Mouse (Mus musculus) myocyte (in vitro differentiated cells): ENCODE measurements at regions not wholly inside any gene's neighbourhood (a gene's known extent, or its start where the extent isn't known, plus 50 kb on each side); places are given as distances from the start of the nearest gene placed in this dataset.

ENCODE experiments used
- E2F4 ChIP-seq: IDR thresholded peaks from one replicate; pipeline ENCODE4 v1.6.1; 2011; ENCODE audit warnings: mild to moderate bottlenecking, control low read depth, moderate library complexity; ENCODE audit not compliant: insufficient read depth
- MYOD1 ChIP-seq, 3 experiments: IDR thresholded peaks; one replicate each; pipeline ENCODE4 v1.6.1; 2011; ENCODE audit warnings: control low read depth in 2 of 3, low read depth in 2 of 3, mild to moderate bottlenecking in 2 of 3, moderate library complexity in 1 of 3; ENCODE audit not compliant: insufficient read length in 2 of 3, control insufficient read depth in 1 of 3
- POLR2A ChIP-seq: IDR thresholded peaks from one replicate; pipeline ENCODE4 v1.6.1; 2011; ENCODE audit warnings: low read depth, mild to moderate bottlenecking, control low read depth, moderate library complexity; ENCODE audit not compliant: insufficient read length
- USF1 ChIP-seq: IDR thresholded peaks from one replicate; pipeline ENCODE4 v1.6.1; 2011; ENCODE audit warnings: low read depth, mild to moderate bottlenecking, control low read depth, moderate library complexity

DNA sequence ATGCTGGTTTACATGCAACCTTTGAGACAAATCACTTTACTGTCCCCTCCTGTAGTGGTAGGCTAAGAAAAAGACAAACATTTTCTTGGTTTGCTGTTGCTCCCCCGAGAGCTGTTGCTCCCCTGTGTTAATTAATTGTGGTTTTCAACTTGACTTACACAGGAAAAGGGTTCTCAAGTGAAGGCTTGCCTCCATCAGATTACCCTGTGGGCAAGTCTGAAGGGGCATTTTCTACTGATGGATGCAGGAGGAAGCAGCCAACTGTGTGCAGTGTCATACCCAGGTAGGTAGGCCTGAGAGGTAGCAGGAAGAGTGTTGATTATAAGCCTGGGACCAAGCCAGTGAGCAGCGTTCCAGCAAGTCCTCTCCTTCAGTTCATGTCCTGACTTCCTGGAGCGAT is 107.0 kb upstream of the Ccdc122 start:
- TF ChIP-seq USF1, result no peak
- no peak for TF ChIP-seq POLR2A
- no peak for TF ChIP-seq MYOD1 (IDR thresholded peaks at IDR 0.05; ENCODE audit: control insufficient read depth in 1 of 3, insufficient read length in 2 of 3, low read depth in 2 of 3)
- TF ChIP-seq E2F4, result no peak
